Mouse (Mus musculus) regulatory T cell (primary cell): ENCODE measurements at regions not wholly inside any gene's neighbourhood (a gene's known extent, or its start where the extent isn't known, plus 50 kb on each side); places are given as distances from the start of the nearest gene placed in this dataset.

Experiments
- in situ Hi-C: fragments of 300-600 bp; cut with MboI, MseI; formaldehyde crosslinking; loops from one replicate; pipeline ENCODE4 v1.15.1; 2025; ENCODE audit warnings: high pct_unique_total_duplicates

GRCm38 (mm10) chr8:50387189-50387588, 1543.4 kb upstream of the Tenm3 start:
- in situ Hi-C loops, result loop anchor here (25.0 kb wide), 1 partner anchor 1175 kb away; no protein-coding TSS in a partner anchor

DNA sequence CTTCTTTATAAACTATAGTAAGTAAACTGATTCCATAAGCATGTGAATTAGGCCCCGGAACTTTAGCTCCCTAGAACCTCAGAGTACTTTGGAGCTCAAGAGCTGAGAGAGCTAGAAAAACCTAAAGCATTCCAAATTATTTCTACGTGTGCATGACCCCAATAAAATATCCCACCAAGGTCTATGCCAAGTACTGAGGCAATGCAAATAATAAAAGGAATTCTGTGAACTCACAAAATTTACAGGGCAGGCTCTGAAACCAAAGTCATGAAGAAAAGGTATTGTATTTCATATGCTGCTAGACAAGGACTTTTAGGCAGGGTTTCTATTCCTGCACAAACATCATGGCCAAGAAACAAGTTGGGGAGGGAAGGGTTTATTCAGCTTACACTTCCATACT, 1539.9 kb upstream of the Tenm3 start:
- in situ Hi-C loops, result loop anchor here (25.0 kb wide), 1 partner anchor 1179 kb away; no protein-coding TSS in a partner anchor

DNA sequence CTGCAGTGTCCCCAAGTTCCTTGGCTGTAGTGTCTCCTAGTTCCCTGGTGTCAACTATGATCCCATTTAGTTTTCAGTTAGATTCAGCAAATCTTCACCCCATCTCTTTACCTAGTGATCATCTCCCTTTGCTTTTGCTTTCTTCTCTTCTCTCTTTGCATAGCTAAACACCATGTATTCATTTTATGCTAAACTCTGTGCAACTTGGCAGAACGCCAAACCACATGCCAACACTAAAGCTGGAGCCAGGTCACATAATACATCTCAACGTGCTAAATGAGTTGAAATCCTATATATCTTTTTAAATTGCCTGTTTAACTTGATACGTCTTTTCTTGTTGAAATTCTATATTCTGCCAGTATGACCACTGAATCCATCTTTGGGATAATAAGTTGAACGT, 1536.0 kb upstream of the Tenm3 start:
- in situ Hi-C loops, result loop anchor here (25.0 kb wide), 1 partner anchor 1183 kb away; no protein-coding TSS in a partner anchor

- in situ Hi-C loops, result no loop called here
These were observed 1530.0 kb upstream of the Tenm3 start for GRCm38 (mm10) chr8:50373790-50374189.

DNA sequence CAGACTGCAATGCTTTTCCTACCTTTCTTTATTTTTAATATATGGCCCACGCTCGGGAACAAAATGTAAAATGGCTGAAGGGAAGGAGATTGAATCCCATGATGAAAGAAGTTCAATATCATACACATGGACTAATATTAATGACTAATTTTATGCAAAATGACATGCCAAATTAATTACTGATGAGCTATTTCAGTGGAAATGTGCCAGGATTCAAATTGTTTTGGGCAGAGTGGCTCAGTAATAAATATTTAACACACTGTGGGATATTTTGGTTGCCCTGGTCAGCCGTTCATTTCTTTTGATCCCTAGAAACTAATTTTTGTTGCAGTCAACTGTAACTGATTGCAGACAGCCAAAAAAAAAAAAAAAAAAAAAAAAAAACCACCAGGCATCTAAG, 1482.7 kb upstream of the Tenm3 start:
- in situ Hi-C loops, result no loop called here

- in situ Hi-C loops, result no loop called here
These were observed 1477.7 kb upstream of the Tenm3 start for GRCm38 (mm10) chr8:50321356-50321963.

- in situ Hi-C loops, result no loop called here
These were observed 1472.9 kb upstream of the Tenm3 start for GRCm38 (mm10) chr8:50316641-50317040.

- in situ Hi-C loops, result no loop called here
These were observed 1466.6 kb upstream of the Tenm3 start for GRCm38 (mm10) chr8:50310308-50310707.

- in situ Hi-C loops, result no loop called here
These were observed 1456.6 kb upstream of the Tenm3 start for GRCm38 (mm10) chr8:50300316-50300715.

- in situ Hi-C loops, result no loop called here
These were observed 1449.8 kb upstream of the Tenm3 start for GRCm38 (mm10) chr8:50293501-50293900.

- in situ Hi-C loops, result no loop called here
These were observed 1448.4 kb upstream of the Tenm3 start for GRCm38 (mm10) chr8:50292158-50292557.

GRCm38 (mm10) chr8:50276346-50276745, 1432.6 kb upstream of the Tenm3 start:
- in situ Hi-C loops, result no loop called here

GRCm38 (mm10) chr8:50264757-50265156, 1421.0 kb upstream of the Tenm3 start:
- in situ Hi-C loops, result no loop called here
